Comparison of ENCODE assay signal across 13 mouse cellular contexts in genomic region chr3:131068000-131068399, GRCm38 (mm10).
"Had no signal": no experiment of that assay in that cellular context is flagged by ENCODE, and none has a peak within 500 bp of the region (broad histone marks: within the 10 kb centered on the region; RNA-seq: fewer than 3 reads in every experiment).

No protein-coding gene starts in this region.

- H3K27me3 ChIP-seq: limb, embryonic 15.5 days; liver, embryonic 12.5 days; lung, embryonic 15.5 days; neural tube, embryonic 15.5 days had no signal

- H3K4me1 ChIP-seq: liver, embryonic 12.5 days; neural tube, embryonic 15.5 days had no signal

- H3K4me3 ChIP-seq: left cerebral cortex, adult 2 months; limb, embryonic 15.5 days; liver, embryonic 12.5 days; lung, embryonic 15.5 days; myocyte; neural tube, embryonic 15.5 days had no signal

- DNase-seq: kidney, adult 11 months; kidney, adult 9 months; kidney, postnatal 36 days; lung, postnatal 14 days; midbrain, embryonic 14.5 days had no signal

- H3K27ac ChIP-seq: kidney, postnatal 0 days; left cerebral cortex, adult 2 months; limb, embryonic 15.5 days; liver, embryonic 12.5 days; lung, embryonic 15.5 days; neural tube, embryonic 15.5 days; stomach, postnatal 0 days had no signal

- H3K4me2 ChIP-seq: limb, embryonic 15.5 days; liver, embryonic 12.5 days; lung, embryonic 15.5 days; neural tube, embryonic 15.5 days had no signal

- H3K9me3 ChIP-seq: limb, embryonic 15.5 days; liver, embryonic 12.5 days; lung, embryonic 15.5 days; neural tube, embryonic 15.5 days had no signal

- H3K9ac ChIP-seq: limb, embryonic 15.5 days; liver, embryonic 12.5 days; lung, embryonic 15.5 days; neural tube, embryonic 15.5 days had no signal

- H3K36me3 ChIP-seq: limb, embryonic 15.5 days; liver, embryonic 12.5 days; lung, embryonic 15.5 days; neural tube, embryonic 15.5 days had no signal

- ATAC-seq: liver, embryonic 12.5 days had no signal
